Mouse (Mus musculus): ENCODE measurements around the gene Krtap14.

DNA sequence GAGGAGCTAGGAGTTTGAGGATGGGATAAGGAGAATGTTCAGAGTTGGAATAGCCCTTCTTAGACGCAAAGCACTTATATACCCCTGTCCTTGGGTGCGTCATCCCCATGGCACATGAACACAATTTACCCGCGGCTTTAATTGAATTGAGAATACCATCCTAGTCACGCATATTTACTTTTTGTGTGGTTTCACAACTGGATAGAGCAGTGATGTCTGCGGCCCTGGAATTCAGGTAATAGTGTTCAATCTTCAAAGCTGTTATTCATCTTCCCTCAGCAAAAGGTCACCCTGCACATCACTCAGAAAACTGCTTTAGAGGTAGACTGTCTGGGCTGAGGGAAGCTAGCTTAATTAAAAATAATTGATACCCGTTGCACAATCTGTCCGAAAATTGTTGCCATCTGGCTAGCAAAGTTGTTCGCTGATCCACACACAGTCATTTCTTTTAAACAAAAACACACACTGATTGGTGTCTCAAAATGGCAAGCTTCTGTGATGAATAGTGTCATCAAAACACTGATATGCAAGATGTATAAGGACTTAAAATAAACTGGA lies at the start of gene Krtap14:
- TF ChIP-seq CTCF (IDR thresholded peaks at IDR 0.05; ENCODE audit: borderline replicate concordance, control insufficient read depth, extremely low read depth, insufficient read depth, low read length, poor library complexity) (no peak), POLR2A (IDR thresholded peaks at IDR 0.05; ENCODE audit: control insufficient read depth, extremely low read depth, insufficient read depth, low read length, poor library complexity) (no peak)
